Mouse (Mus musculus) forebrain, embryonic 11.5 days (tissue): ENCODE results near the gene Slc32a1. TPM values are rescaled to one million over a fixed set of nuclear protein-coding genes. Genes with fewer than 3 reads are reported as not detected.
A peak's percentile ranks its signal among the peaks of the same experiment; 100 is the strongest.

Source experiments
- ATAC-seq: fragments of 200-750 bp; cut with Nextera tagmentation; replicated peaks from 2 replicates; pipeline ENCODE4 v1.8.0; 2017; ENCODE audit warnings: moderate TSS enrichment; ENCODE audit not compliant: low FRiP score
- DNase-seq: peaks from one replicate; pipeline ENCODE4 v3.0.0-alpha.2; 2017; ENCODE audit warnings: low spot score
- H3K27ac ChIP-seq: fragments of 300-500 bp; sonication (generic); 2 replicates; pipeline ENCODE4 v1.5.1; 2014; ENCODE audit warnings: low read depth, low read length
- H3K27me3 ChIP-seq: fragments of 300-500 bp; sonication (generic); 2 replicates; pipeline ENCODE4 v1.6.1; 2014; ENCODE audit warnings: mild to moderate bottlenecking, low read length, mixed read lengths; ENCODE audit not compliant: control insufficient read depth, insufficient read depth
- H3K36me3 ChIP-seq: fragments of 300-500 bp; sonication (generic); 2 replicates; pipeline ENCODE4 v1.6.1; 2014; ENCODE audit warnings: mild to moderate bottlenecking, low read length, moderate library complexity, mixed read lengths; ENCODE audit not compliant: control insufficient read depth, insufficient read depth
- H3K4me1 ChIP-seq: fragments of 300-500 bp; sonication (generic); replicated peaks from 2 replicates; pipeline ENCODE4 v1.6.1; 2014; ENCODE audit warnings: low read length, mixed read lengths; ENCODE audit not compliant: control insufficient read depth, insufficient read depth
- H3K4me2 ChIP-seq: fragments of 300-500 bp; sonication (generic); 2 replicates; pipeline ENCODE4 v1.6.1; 2014; ENCODE audit warnings: low read depth, mild to moderate bottlenecking, low read length, moderate library complexity, mixed read lengths; ENCODE audit not compliant: severe bottlenecking
- H3K4me3 ChIP-seq: fragments of 300-500 bp; sonication (generic); 2 replicates; pipeline ENCODE4 v1.5.1; 2014; ENCODE audit warnings: low read depth, low read length
- H3K9ac ChIP-seq: fragments of 300-500 bp; sonication (generic); 2 replicates; pipeline ENCODE4 v1.6.1; 2014; ENCODE audit warnings: low read length
- H3K9me3 ChIP-seq: fragments of 300-500 bp; sonication (generic); 2 replicates; pipeline ENCODE4 v1.6.1; 2016; ENCODE audit warnings: low read length, mixed read lengths; ENCODE audit not compliant: control insufficient read depth
- WGBS: fragments of 180-500 bp; shearing (Covaris S2); extraction: QIAGEN DNeasy Blood & Tissue Kit; methylation state at CpG from one replicate; pipeline ENCODE4 v1.1.7; 2014; 5-methylcytosine and 5-hydroxymethylcytosine counted together
- polyA plus RNA-seq: library from polyadenylated mRNA; unstranded; fragments of >200 nt; fragmentation: Nextera tagmentation; extraction: Ambion mirVana; gene quantifications from 2 replicates; pipeline ENCODE4 v1.2.1, GENCODE M21; 2014

The Slc32a1 gene
- 1.9 and 2.5 TPM in 2 replicates for polyA plus RNA-seq

- WGBS = under 1% methylated on average over 62 of the region's 77 CpGs
- Histone ChIP-seq H3K9me3 (no peaks in the 10 kb centered on the region), H3K9ac (peak within 1 kb of the TSS; percentile 48), H3K36me3 (no peaks in the 10 kb centered on the region), H3K27ac (peak within 1 kb of the TSS; percentile 41; the same call in 1 of the 2 replicates), H3K4me2 (peak within 1 kb of the TSS; percentile 26; the same call in 1 of the 2 replicates), H3K4me1 (peaks cover 17% of the 10 kb centered on the region), H3K4me3 (peak within 1 kb of the TSS; percentile 30), H3K27me3 (peaks cover 90% of the 10 kb centered on the region)
- DNase-seq = peak; percentile 66
- ATAC-seq = peak; percentile 62
Measured at GRCm38 (mm10) chr2:158610488-158611325, at the start of gene Slc32a1. TSS of gene Slc32a1 (plus strand) at chr2:158610767.

DNA sequence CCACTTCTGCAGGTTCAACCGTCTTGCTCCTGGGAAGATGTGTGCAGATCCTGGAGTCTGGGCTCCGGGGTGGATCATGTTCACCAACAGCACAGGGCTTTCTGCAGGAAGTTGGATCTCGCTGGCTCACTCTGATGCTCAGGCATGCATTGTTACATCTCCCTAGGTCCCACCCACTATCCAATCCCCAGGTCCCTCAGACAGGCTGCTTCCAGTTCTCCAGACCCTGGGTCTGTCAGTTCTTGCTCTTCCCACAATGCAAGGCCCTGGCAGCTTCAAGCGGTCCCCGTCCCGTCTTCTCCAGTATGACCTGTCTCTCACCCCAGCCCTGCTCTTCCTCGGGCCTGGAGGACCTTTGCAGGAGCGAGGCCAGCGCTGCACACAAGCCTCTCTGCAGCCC, 49.8 kb upstream of the Slc32a1 start:
- WGBS = 28% methylated on average over 9 of the region's 9 CpGs

DNA sequence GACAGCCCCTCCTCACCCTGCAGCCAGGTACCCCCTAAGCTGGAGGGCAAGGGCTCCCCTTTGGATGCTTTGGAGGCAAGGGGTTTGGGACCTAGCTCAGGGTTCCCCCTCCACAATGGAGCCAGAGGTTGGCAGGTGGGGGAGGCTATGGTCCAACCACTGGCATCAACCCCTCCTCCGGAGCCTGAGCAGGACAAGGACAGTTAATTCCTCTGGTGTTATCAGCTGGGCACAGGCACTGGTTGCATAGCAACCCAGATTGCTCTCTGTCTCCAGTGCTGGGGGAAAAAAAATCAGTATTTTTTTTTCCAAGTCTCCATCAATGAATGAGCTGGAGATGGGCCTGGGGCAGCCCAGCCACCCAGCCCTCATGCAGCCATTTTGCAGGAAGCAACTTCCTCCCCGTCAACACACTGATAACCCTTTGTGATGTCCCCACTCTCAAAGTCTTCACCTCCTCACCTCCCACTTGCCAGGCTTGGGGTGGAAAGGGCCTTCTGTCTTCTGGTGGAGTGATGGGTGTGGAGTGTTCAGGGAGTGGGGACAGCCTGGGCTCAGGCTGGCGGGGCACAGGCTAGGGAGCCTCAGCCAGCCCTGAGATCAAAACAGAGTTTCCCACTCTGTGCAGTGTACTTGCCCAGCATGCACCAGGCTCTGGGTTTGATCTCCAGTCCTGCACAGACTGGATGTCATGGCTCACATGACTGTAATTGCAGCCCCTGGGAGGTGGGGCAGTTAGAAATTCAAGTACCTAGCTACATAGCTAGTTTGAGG, 49.0 kb upstream of the Slc32a1 start:
- no peaks in the 10 kb centered on the region; the same call in 1 of the 2 replicates for H3K9me3 ChIP-seq
- no peaks in the 10 kb centered on the region for H3K36me3 ChIP-seq
- no peak overlapping the region for H3K27ac ChIP-seq
- no peak overlapping the region for H3K4me2 ChIP-seq
- ATAC-seq (no peak), DNase-seq (no peak)
- H3K27me3 ChIP-seq = no peaks in the 10 kb centered on the region
- WGBS = 54% methylated on average over 3 of the region's 3 CpGs
- peaks cover 16% of the 10 kb centered on the region for H3K4me1 ChIP-seq
- no peak overlapping the region for H3K4me3 ChIP-seq
- no peak overlapping the region for H3K9ac ChIP-seq

More for the DNA sequence above, 49.8 kb upstream of the Slc32a1 start:
- H3K4me2 ChIP-seq = no peak overlapping the region
- no peak overlapping the region; the same call in 1 of the 2 replicates for H3K27ac ChIP-seq
- ATAC-seq = no peak
- no peak overlapping the region for H3K4me3 ChIP-seq
- H3K36me3 ChIP-seq = no peaks in the 10 kb centered on the region
- no peak for DNase-seq
- H3K4me1 ChIP-seq = peaks cover 19% of the 10 kb centered on the region
- H3K27me3 ChIP-seq = peaks cover 3% of the 10 kb centered on the region; the same call in 1 of the 2 replicates
- H3K9me3 ChIP-seq = no peaks in the 10 kb centered on the region; the same call in 1 of the 2 replicates
- H3K9ac ChIP-seq = no peak overlapping the region

DNA sequence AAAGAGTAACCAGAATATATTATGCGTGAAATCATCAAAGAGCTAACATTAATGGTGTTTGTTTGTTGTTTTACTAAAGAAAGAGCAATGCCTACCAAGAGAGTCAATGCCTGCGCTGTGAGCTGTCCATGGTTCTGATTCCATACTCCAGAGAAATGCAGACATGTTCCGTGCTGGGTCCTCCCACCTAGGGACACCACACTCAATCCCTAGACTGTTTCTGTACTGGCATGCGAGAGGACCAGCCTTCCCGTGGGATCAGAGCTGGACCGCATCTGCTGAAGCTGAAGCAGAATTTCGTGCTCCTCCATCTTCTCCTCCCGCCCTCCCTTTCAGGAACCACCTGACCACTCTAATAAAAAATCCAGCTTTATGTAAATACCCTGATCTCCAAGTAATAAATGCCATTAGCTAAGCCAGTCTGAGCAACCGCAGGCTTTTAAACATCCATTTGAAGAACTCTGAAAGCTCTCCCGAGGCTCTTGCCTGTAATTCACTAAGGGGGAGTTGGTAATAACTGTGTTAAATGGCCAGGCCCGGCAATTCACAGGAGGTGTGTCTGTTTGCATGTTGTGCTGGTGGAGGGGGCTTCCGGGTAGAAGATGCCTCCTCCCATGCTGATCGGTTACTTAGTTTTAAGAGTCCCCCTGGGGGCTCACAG, 40.0 kb upstream of the Slc32a1 start:
- no peaks in the 10 kb centered on the region for H3K4me1 ChIP-seq
- no peaks in the 10 kb centered on the region for H3K9me3 ChIP-seq
- H3K9ac ChIP-seq = no peak overlapping the region
- ATAC-seq (no peak), DNase-seq (peak; percentile 76)
- 35% methylated on average over 13 of the region's 13 CpGs for WGBS
- no peak overlapping the region for H3K4me2 ChIP-seq
- H3K36me3 ChIP-seq = no peaks in the 10 kb centered on the region
- no peaks in the 10 kb centered on the region for H3K27me3 ChIP-seq
- no peak overlapping the region for H3K4me3 ChIP-seq
- H3K27ac ChIP-seq = no peak overlapping the region

DNA sequence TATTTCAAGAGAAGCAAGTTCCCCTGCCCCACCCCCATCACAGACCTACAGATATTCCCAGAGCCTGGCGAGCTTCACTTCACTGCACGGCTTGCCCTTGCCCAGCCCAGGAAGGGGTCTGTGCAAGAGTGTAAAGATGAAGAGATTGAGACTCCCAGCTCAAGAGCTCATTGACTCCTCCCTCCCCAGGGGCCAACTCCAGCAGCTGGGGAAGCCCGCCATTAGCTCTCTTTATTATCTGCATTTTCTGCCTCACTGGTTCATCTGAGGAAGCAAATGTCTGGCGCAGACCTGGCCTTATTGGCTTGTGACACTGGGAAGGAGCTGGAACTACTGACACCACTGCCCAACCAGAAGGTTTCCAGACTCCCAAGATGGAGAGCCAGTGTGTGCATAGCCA, 30.6 kb upstream of the Slc32a1 start:
- WGBS = 28% methylated on average over 4 of the region's 4 CpGs
- no peaks in the 10 kb centered on the region for H3K27me3 ChIP-seq
- no peaks in the 10 kb centered on the region for H3K9me3 ChIP-seq
- no peak overlapping the region for H3K9ac ChIP-seq
- no peaks in the 10 kb centered on the region for H3K4me1 ChIP-seq
- H3K4me3 ChIP-seq = no peak overlapping the region
- no peak overlapping the region for H3K27ac ChIP-seq
- DNase-seq (no peak), ATAC-seq (no peak)
- H3K4me2 ChIP-seq = no peak overlapping the region
- H3K36me3 ChIP-seq = no peaks in the 10 kb centered on the region

DNA sequence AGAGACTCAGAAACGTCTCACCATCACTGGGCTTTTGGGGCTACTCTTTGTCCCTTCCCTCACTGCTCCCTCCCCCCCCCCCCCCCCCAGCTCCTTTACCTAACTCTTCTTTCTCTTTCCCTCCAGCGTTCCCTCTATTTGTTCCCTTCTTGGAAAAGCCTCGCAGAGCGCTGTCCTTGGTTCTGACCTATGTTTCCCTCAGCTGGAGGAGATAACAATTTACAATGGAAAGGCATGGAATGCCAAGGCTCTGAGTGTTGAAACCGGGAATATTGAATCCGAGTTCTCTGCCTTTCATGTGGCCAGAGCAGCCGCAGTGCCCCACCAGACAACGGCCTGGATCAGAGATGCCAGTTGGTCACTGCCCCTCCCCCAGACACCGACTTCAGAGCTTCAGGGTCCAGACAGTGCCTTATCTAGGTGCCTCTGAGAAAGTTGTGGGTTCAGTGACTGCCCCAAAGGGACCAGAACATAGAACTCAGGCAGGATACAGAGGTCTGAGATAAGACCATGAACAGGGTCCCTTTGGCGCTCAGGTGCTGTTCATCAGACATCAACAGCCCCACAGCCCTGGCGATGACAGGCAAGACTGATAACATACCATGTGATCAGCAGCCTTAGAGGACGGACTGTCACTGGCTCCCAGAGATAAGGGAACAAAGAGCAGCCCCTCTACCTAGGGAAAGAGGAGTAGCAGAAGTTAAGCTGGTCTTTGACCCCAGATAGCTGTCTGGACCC, 25.8 kb upstream of the Slc32a1 start:
- no peaks in the 10 kb centered on the region for H3K9me3 ChIP-seq
- no peak overlapping the region for H3K4me2 ChIP-seq
- WGBS = 13% methylated on average over 12 of the region's 12 CpGs
- H3K27me3 ChIP-seq = no peaks in the 10 kb centered on the region
- no peak overlapping the region for H3K27ac ChIP-seq
- no peak overlapping the region for H3K4me3 ChIP-seq
- peaks cover 3% of the 10 kb centered on the region for H3K4me1 ChIP-seq
- DNase-seq = peak; percentile 66
- H3K36me3 ChIP-seq = no peaks in the 10 kb centered on the region
- ATAC-seq = no peak
- H3K9ac ChIP-seq = no peak overlapping the region

- peak; percentile 64 for ATAC-seq
Measured at GRCm38 (mm10) chr2:158588524-158589271, 21.9 kb upstream of the Slc32a1 start.

More at GRCm38 (mm10) chr2:158588524-158589271, 21.9 kb upstream of the Slc32a1 start:
- Histone ChIP-seq H3K4me3 (no peak overlapping the region), H3K27ac (no peak overlapping the region), H3K36me3 (no peaks in the 10 kb centered on the region), H3K27me3 (no peaks in the 10 kb centered on the region), H3K9ac (no peak overlapping the region), H3K9me3 (no peaks in the 10 kb centered on the region), H3K4me1 (peaks cover 4% of the 10 kb centered on the region), H3K4me2 (no peak overlapping the region)
- no peak for DNase-seq
- WGBS = 27% methylated on average over 8 of the region's 8 CpGs
